Mouse (Mus musculus): ENCODE results near the gene Ctnnbip1. TPM values are rescaled to one million over a fixed set of nuclear protein-coding genes. Genes with fewer than 3 reads are reported as not detected.
A peak's percentile ranks its signal among the peaks of the same experiment; 100 is the strongest.

Gene Ctnnbip1
- total and polyA plus RNA-seq, 2 experiments from 2014 or later, result 109 to 116 TPM

DNA sequence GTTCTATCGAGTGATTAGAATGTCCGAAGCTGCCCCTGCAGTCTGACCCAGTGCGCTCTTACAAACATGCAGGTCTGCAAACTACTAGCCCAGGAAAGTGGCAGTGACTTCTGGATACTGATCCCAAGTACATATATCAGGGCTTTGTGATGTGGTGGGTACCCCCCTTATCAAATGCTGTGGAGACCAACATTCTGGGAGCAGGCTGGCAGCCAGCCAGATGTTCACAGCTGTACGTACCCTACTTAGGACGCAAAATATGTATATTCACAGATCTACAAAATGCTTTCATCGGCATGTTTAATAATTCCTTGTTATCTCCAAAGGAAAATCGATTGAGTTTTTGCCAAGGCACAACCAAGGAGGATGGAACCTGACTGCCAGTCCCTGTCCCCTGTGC is 6.0 kb upstream of the Ctnnbip1 start:
- TF ChIP-seq CTCF (IDR thresholded peaks at IDR 0.05), result no peak
- no peaks in the 10 kb centered on the region for H3K27me3 ChIP-seq (ENCODE audit: insufficient read depth, low read length)
- no peak overlapping the region for H3K4me2 ChIP-seq (ENCODE audit: low read depth, low read length, poor library complexity, severe bottlenecking)
- WGBS, result 66% methylated on average over 7 of the region's 7 CpGs
- H3K4me3 ChIP-seq (ENCODE audit: low read depth, low read length), result no peak overlapping the region
- no peak for ATAC-seq (ENCODE audit: low FRiP score)
- no peaks in the 10 kb centered on the region for H3K4me1 ChIP-seq (ENCODE audit: insufficient read depth, low read length)
- 0 out of 2 replicates have a peak overlapping the region, but pooled peaks have one; percentile 21 for H3K27ac ChIP-seq (ENCODE audit: low read depth, low read length)
- DNase-seq (ENCODE audit: low spot score), result no peak
- H3K36me3 ChIP-seq (ENCODE audit: insufficient read depth, low read length), result no peaks in the 10 kb centered on the region
- no peaks in the 10 kb centered on the region for H3K9me3 ChIP-seq (ENCODE audit: low read length)
- no peak overlapping the region for H3K9ac ChIP-seq (replicated peaks; ENCODE audit: low read length, poor library complexity, severe bottlenecking)

DNA sequence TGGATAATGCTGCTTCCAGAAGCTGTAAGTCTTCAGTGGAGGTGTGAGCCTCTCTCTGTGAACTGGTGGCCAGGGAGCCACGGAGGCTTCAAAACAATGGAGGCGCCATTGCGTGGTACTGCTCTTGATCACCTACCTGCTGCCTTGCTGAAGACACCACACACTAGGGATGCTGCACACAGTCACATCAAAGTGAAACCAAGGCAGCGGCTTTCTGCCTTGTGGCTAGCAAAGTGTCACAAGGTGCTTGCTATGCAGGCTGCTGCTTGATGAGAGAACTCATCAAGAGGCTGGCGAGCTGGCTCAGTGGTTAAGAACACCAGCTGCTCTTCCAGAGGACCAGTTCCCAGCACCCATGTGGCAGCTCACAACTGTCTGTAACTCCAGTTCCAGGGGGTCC is 2.3 kb upstream of the Ctnnbip1 start:
- WGBS, result 88% methylated on average over 5 of the region's 5 CpGs
- Histone ChIP-seq H3K27me3 (ENCODE audit: insufficient read depth, low read length) (no peaks in the 10 kb centered on the region), H3K36me3 (ENCODE audit: insufficient read depth, low read length) (no peaks in the 10 kb centered on the region), H3K4me1 (ENCODE audit: insufficient read depth, low read length) (peaks cover 7% of the 10 kb centered on the region; the same call in 1 of the 2 replicates), H3K9ac (replicated peaks; ENCODE audit: low read length, poor library complexity, severe bottlenecking) (no peak overlapping the region), H3K9me3 (ENCODE audit: low read length) (no peaks in the 10 kb centered on the region), H3K4me3 (ENCODE audit: low read depth, low read length) (no peak overlapping the region), H3K4me2 (ENCODE audit: low read depth, low read length, poor library complexity, severe bottlenecking) (no peak overlapping the region), H3K27ac (ENCODE audit: low read depth, low read length) (no peak overlapping the region)
- TF ChIP-seq CTCF (IDR thresholded peaks at IDR 0.05), result no peak
- no peak for DNase-seq (ENCODE audit: low spot score)
- no peak for ATAC-seq (ENCODE audit: low FRiP score)

GRCm38 (mm10) chr4:149518351-149519220 is 550 bp downstream of the Ctnnbip1 start:
- TF ChIP-seq CTCF (IDR thresholded peaks at IDR 0.05), result no peak
- H3K9me3 ChIP-seq (ENCODE audit: low read length), result no peaks in the 10 kb centered on the region
- peaks cover 10% of the 10 kb centered on the region; the same call in 1 of the 2 replicates for H3K4me1 ChIP-seq (ENCODE audit: insufficient read depth, low read length)
- no peak for ATAC-seq (ENCODE audit: low FRiP score)
- peak overlapping the region; percentile 92 for H3K4me3 ChIP-seq (ENCODE audit: low read depth, low read length)
- H3K4me2 ChIP-seq (ENCODE audit: low read depth, low read length, poor library complexity, severe bottlenecking), result peak overlapping the region; percentile 70
- peak overlapping the region; percentile 65 for H3K27ac ChIP-seq (ENCODE audit: low read depth, low read length)
- H3K9ac ChIP-seq (replicated peaks; ENCODE audit: low read length, poor library complexity, severe bottlenecking), result peak overlapping the region; percentile 86
- no peaks in the 10 kb centered on the region for H3K36me3 ChIP-seq (ENCODE audit: insufficient read depth, low read length)
- DNase-seq (ENCODE audit: low spot score), result no peak
- H3K27me3 ChIP-seq (ENCODE audit: insufficient read depth, low read length), result no peaks in the 10 kb centered on the region
- WGBS, result 2% methylated on average over 36 of the region's 52 CpGs

- no peak overlapping the region for H3K4me3 ChIP-seq (ENCODE audit: low read depth, low read length)
- no peak overlapping the region for H3K4me2 ChIP-seq (ENCODE audit: low read depth, low read length, poor library complexity, severe bottlenecking)
- no peak overlapping the region for H3K9ac ChIP-seq (replicated peaks; ENCODE audit: low read length, poor library complexity, severe bottlenecking)
- no peak for TF ChIP-seq CTCF (IDR thresholded peaks at IDR 0.05)
- DNase-seq (ENCODE audit: low spot score) (no peak), ATAC-seq (ENCODE audit: low FRiP score) (no peak)
- no peaks in the 10 kb centered on the region for H3K27me3 ChIP-seq (ENCODE audit: insufficient read depth, low read length)
- H3K4me1 ChIP-seq (ENCODE audit: insufficient read depth, low read length), result peaks cover 13% of the 10 kb centered on the region; the same call in 1 of the 2 replicates
- no peak overlapping the region for H3K27ac ChIP-seq (ENCODE audit: low read depth, low read length)
- H3K9me3 ChIP-seq (ENCODE audit: low read length), result no peaks in the 10 kb centered on the region
- 0 out of 2 replicates have a peak, but pooled peaks cover 4% of the 10 kb centered on the region for H3K36me3 ChIP-seq (ENCODE audit: insufficient read depth, low read length)
- WGBS, result 71% methylated on average over 10 of the region's 10 CpGs
Observed at GRCm38 (mm10) chr4:149521258-149521657, 3.2 kb downstream of the Ctnnbip1 start.

DNA sequence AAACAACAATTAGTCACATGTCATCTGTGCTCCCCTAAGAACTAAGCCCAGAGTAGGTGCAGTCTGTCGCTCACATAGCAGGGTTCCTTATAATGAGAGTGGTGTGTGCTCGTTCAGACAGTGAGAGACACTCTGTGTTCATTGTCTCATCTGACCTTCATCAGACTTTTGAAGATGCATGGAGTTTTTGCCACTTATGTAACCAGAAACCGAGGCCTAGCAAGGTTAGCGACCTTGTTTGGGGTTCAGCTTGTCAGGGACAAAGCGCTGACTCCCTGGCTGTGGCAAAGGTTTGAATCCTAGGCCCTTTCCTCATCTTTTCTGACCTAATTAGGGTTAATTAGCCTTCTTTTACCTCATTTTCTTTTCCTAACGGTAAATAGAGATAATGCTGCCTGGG is 5.9 kb downstream of the Ctnnbip1 start:
- H3K4me3 ChIP-seq (ENCODE audit: low read depth, low read length), result no peak overlapping the region
- no peak overlapping the region for H3K4me2 ChIP-seq (ENCODE audit: low read depth, low read length, poor library complexity, severe bottlenecking)
- ATAC-seq (ENCODE audit: low FRiP score) (no peak), DNase-seq (ENCODE audit: low spot score) (no peak)
- no peaks in the 10 kb centered on the region for H3K9me3 ChIP-seq (ENCODE audit: low read length)
- TF ChIP-seq CTCF (IDR thresholded peaks at IDR 0.05), result no peak
- H3K27me3 ChIP-seq (ENCODE audit: insufficient read depth, low read length), result no peaks in the 10 kb centered on the region
- H3K4me1 ChIP-seq (ENCODE audit: insufficient read depth, low read length), result peaks cover 13% of the 10 kb centered on the region; the same call in 1 of the 2 replicates
- no peak overlapping the region for H3K27ac ChIP-seq (ENCODE audit: low read depth, low read length)
- no peak overlapping the region for H3K9ac ChIP-seq (replicated peaks; ENCODE audit: low read length, poor library complexity, severe bottlenecking)
- 81% methylated on average over 6 of the region's 6 CpGs for WGBS
- 0 out of 2 replicates have a peak, but pooled peaks cover 4% of the 10 kb centered on the region for H3K36me3 ChIP-seq (ENCODE audit: insufficient read depth, low read length)

DNA sequence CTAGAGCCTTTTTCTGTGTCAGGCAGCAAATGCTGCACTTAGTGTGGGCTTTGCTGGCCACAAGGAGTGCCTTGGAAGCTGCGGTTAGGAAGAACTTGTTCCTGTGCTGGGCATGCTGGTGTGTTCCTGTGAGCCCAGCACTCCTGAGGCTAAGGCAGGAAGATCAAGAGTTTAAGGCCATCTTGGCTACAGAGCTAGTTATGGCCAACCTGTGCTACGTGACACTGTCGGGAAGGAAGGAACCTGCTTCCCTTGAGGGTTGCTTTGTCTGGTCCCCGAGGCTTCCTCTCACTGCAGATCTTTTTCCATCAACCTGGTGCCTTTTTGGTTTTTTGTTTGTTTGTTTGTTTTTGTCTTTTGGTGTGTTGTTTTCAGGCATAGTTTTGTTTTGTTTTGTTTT is 7.1 kb downstream of the Ctnnbip1 start:
- no peaks in the 10 kb centered on the region for H3K27me3 ChIP-seq (ENCODE audit: insufficient read depth, low read length)
- WGBS, result 92% methylated on average over 4 of the region's 4 CpGs

More for the DNA sequence above, 7.1 kb downstream of the Ctnnbip1 start:
- no peak for TF ChIP-seq CTCF (IDR thresholded peaks at IDR 0.05)
- Histone ChIP-seq H3K9me3 (ENCODE audit: low read length) (no peaks in the 10 kb centered on the region), H3K4me1 (ENCODE audit: insufficient read depth, low read length) (peaks cover 10% of the 10 kb centered on the region; the same call in 1 of the 2 replicates), H3K27ac (ENCODE audit: low read depth, low read length) (no peak overlapping the region), H3K36me3 (ENCODE audit: insufficient read depth, low read length) (0 out of 2 replicates have a peak, but pooled peaks cover 4% of the 10 kb centered on the region), H3K4me2 (ENCODE audit: low read depth, low read length, poor library complexity, severe bottlenecking) (no peak overlapping the region), H3K4me3 (ENCODE audit: low read depth, low read length) (no peak overlapping the region), H3K9ac (replicated peaks; ENCODE audit: low read length, poor library complexity, severe bottlenecking) (no peak overlapping the region)
- DNase-seq (ENCODE audit: low spot score) (no peak), ATAC-seq (ENCODE audit: low FRiP score) (no peak)

Measured in midbrain, postnatal 0 days (tissue).